Mouse (Mus musculus): ENCODE data around the gene Nap1l2.

DNA sequence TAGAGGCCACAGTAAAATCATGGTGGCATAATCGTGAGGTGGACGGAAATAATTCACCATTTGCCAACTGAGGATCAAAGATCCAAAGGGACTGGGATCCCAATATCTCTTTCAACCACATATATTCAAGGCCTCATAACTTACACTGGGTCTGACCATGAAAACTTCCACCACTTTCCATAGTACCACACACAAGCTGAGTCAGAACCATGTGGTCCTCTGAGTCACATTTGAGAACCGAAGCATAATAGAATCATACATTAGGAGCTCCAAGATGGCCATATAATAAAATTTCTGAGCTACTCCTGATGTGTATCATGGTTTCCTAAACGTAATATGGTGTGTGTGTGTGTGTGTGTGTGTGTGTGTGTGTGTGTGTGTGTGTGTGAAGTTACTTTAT is 28.8 kb upstream of the Nap1l2 start:
- no peak for TF ChIP-seq CTCF (IDR thresholded peaks at IDR 0.05; ENCODE audit: extremely low read depth, insufficient read length, insufficient replicate concordance, low read depth, low read length)
- no peak for TF ChIP-seq POLR2A (IDR thresholded peaks at IDR 0.05; ENCODE audit: low read depth, low read length)

Measured in small intestine, adult 2 months (tissue).